7 mouse cellular contexts compared by ENCODE assay signal in the genomic region with DNA sequence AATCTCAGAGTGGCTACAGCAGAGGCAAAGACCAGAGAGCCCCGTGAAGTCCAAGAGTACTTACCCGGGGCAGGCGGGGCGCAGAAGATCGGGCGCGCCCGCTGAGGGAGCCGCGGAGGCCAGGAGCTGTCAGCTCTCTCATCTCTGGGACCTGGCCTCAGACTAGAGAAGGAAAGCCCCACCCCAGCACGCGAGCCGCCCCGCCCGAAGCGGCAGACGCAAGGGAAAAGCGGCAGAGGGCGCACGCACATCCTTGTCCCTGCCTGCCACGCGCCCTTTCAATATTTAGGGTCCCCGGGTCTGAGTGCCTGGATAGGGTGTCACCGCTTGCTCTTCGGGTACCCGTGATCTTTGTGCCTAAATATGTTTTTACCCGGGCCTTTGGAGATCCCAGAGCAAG. TPM values are rescaled to one million over a fixed set of nuclear protein-coding genes. Genes with fewer than 3 reads are reported as not detected.
DNase-seq lines count a peak whose midpoint lies in the region; ATAC-seq and TF ChIP-seq lines count a peak whose summit lies in the region.

Ahrr (minus strand) TSS at position 165 of the 400 bp plus-strand sequence.

- peak within 1 kb of the TSS; percentile 44 for H3K4me2 ChIP-seq in forebrain, embryonic 16.5 days (ENCODE audit: low read length)
- peak within 1 kb of the TSS; percentile 48 for H3K4me2 ChIP-seq in hindbrain, embryonic 11.5 days (replicated peaks; ENCODE audit: low read depth, low read length)
- H3K4me2 ChIP-seq in limb, embryonic 13.5 days (replicated peaks): peak within 1 kb of the TSS; percentile 65
- H3K4me2 ChIP-seq in midbrain, embryonic 11.5 days: peak within 1 kb of the TSS; percentile 43
- peak within 1 kb of the TSS; percentile 39 for H3K4me2 ChIP-seq in stomach, postnatal 0 days (replicated peaks; ENCODE audit: low read depth)

- H3K27me3 ChIP-seq in forebrain, embryonic 16.5 days (replicated peaks; ENCODE audit: control insufficient read depth, insufficient read depth, low read length): peaks cover 2% of the 10 kb centered on the region; the same call in 1 of the 2 replicates
- H3K27me3 ChIP-seq in hindbrain, embryonic 11.5 days (ENCODE audit: control insufficient read depth, insufficient read depth, low read length): peaks cover 3% of the 10 kb centered on the region
- H3K27me3 ChIP-seq in limb, embryonic 13.5 days: peaks cover 35% of the 10 kb centered on the region
- H3K27me3 ChIP-seq in midbrain, embryonic 11.5 days (ENCODE audit: control insufficient read depth, insufficient read depth, low read length): peaks cover 8% of the 10 kb centered on the region
- H3K27me3 ChIP-seq in stomach, postnatal 0 days (ENCODE audit: control insufficient read depth, insufficient read depth, low read length): no peaks in the 10 kb centered on the region

- DNase-seq in Muller cell, postnatal 12 days (ENCODE audit: inconsistent ontology term): peak; percentile 57
- DNase-seq in adrenal gland, postnatal 4 days (ENCODE audit: low spot score in 2 of 2): peak; percentile 12 to 18
- DNase-seq in hindbrain, embryonic 11.5 days (ENCODE audit: low spot score): peak; percentile 71
- peak; percentile 88 for DNase-seq in midbrain, embryonic 11.5 days (ENCODE audit: low spot score, missing footprints)
- peak; percentile 67 for DNase-seq in stomach, postnatal 0 days (ENCODE audit: low spot score)

- H3K36me3 ChIP-seq in forebrain, embryonic 16.5 days (ENCODE audit: control insufficient read depth, insufficient read depth): no peaks in the 10 kb centered on the region
- H3K36me3 ChIP-seq in hindbrain, embryonic 11.5 days (ENCODE audit: control insufficient read depth, insufficient read depth, low read length): no peaks in the 10 kb centered on the region
- no peaks in the 10 kb centered on the region for H3K36me3 ChIP-seq in limb, embryonic 13.5 days
- H3K36me3 ChIP-seq in midbrain, embryonic 11.5 days (ENCODE audit: control insufficient read depth, insufficient read depth, low read length): no peaks in the 10 kb centered on the region
- H3K36me3 ChIP-seq in stomach, postnatal 0 days (ENCODE audit: control insufficient read depth, insufficient read depth, low read length): no peaks in the 10 kb centered on the region

- peaks cover 6% of the 10 kb centered on the region for H3K4me1 ChIP-seq in forebrain, embryonic 16.5 days (replicated peaks; ENCODE audit: control insufficient read depth, insufficient read depth, low read length)
- no peaks in the 10 kb centered on the region for H3K4me1 ChIP-seq in hindbrain, embryonic 11.5 days (replicated peaks; ENCODE audit: control insufficient read depth, insufficient read depth, low read length)
- H3K4me1 ChIP-seq in limb, embryonic 13.5 days: 0 out of 2 replicates have a peak, but pooled peaks cover 7% of the 10 kb centered on the region
- no peaks in the 10 kb centered on the region for H3K4me1 ChIP-seq in midbrain, embryonic 11.5 days (ENCODE audit: control insufficient read depth, insufficient read depth, low read length)
- 0 out of 2 replicates have a peak, but pooled peaks cover 3% of the 10 kb centered on the region for H3K4me1 ChIP-seq in stomach, postnatal 0 days (replicated peaks; ENCODE audit: control insufficient read depth, insufficient read depth)

- H3K27ac ChIP-seq in forebrain, embryonic 16.5 days (ENCODE audit: low read length): no peak within 1 kb of the TSS
- no peak within 1 kb of the TSS for H3K27ac ChIP-seq in hindbrain, embryonic 11.5 days (ENCODE audit: low read depth, low read length)
- H3K27ac ChIP-seq in limb, embryonic 13.5 days: no peak within 1 kb of the TSS
- no peak within 1 kb of the TSS for H3K27ac ChIP-seq in midbrain, embryonic 11.5 days (ENCODE audit: low read depth, low read length)
- no peak within 1 kb of the TSS for H3K27ac ChIP-seq in stomach, postnatal 0 days (replicated peaks)

- WGBS in forebrain, embryonic 16.5 days: under 1% methylated on average over 27 of the region's 27 CpGs
- 1% methylated on average over 27 of the region's 27 CpGs for WGBS in hindbrain, embryonic 11.5 days
- WGBS in limb, embryonic 13.5 days: under 1% methylated on average over 27 of the region's 27 CpGs
- WGBS in midbrain, embryonic 11.5 days: under 1% methylated on average over 26 of the region's 27 CpGs
- WGBS in stomach, postnatal 0 days: 0% methylated on average over 27 of the region's 27 CpGs

- ATAC-seq in forebrain, embryonic 16.5 days: peak; percentile 64
- peak; percentile 61 for ATAC-seq in hindbrain, embryonic 11.5 days (ENCODE audit: low FRiP score)
- ATAC-seq in limb, embryonic 13.5 days (ENCODE audit: low FRiP score, low read depth): peak; percentile 28; the same call in 1 of the 2 replicates
- ATAC-seq in midbrain, embryonic 11.5 days (ENCODE audit: low FRiP score): peak; percentile 82
- peak; percentile 47; the same call in 1 of the 2 replicates for ATAC-seq in stomach, postnatal 0 days (ENCODE audit: low FRiP score, low TSS enrichment)

- TF ChIP-seq CTCF in stomach, postnatal 0 days (IDR thresholded peaks at IDR 0.05; ENCODE audit: low read depth): peak; percentile 67

- H3K9ac ChIP-seq in forebrain, embryonic 16.5 days (replicated peaks; ENCODE audit: low read depth, low read length): peak within 1 kb of the TSS; percentile 54
- peak within 1 kb of the TSS; percentile 41; the same call in 1 of the 2 replicates for H3K9ac ChIP-seq in hindbrain, embryonic 11.5 days (ENCODE audit: low read depth, low read length)
- peak within 1 kb of the TSS; percentile 59 for H3K9ac ChIP-seq in limb, embryonic 13.5 days
- 0 out of 2 replicates have a peak within 1 kb of the TSS, but pooled peaks have one; percentile 4 for H3K9ac ChIP-seq in midbrain, embryonic 11.5 days (ENCODE audit: low read length)
- peak within 1 kb of the TSS; percentile 35; the same call in 1 of the 2 replicates for H3K9ac ChIP-seq in stomach, postnatal 0 days (ENCODE audit: low read length)

- no peak for TF ChIP-seq EP300 in stomach, postnatal 0 days (optimal IDR thresholded peaks at IDR 0.05)

- peak within 1 kb of the TSS; percentile 31 for H3K4me3 ChIP-seq in forebrain, embryonic 16.5 days (replicated peaks; ENCODE audit: low read length)
- peak within 1 kb of the TSS; percentile 15; the same call in 1 of the 2 replicates for H3K4me3 ChIP-seq in hindbrain, embryonic 11.5 days (ENCODE audit: low read depth, low read length)
- H3K4me3 ChIP-seq in limb, embryonic 13.5 days: peak within 1 kb of the TSS; percentile 32
- H3K4me3 ChIP-seq in midbrain, embryonic 11.5 days (ENCODE audit: low read depth, low read length): peak within 1 kb of the TSS; percentile 6; the same call in 1 of the 2 replicates
- H3K4me3 ChIP-seq in stomach, postnatal 0 days (ENCODE audit: low read depth, low read length): peak within 1 kb of the TSS; percentile 20; the same call in 1 of the 2 replicates

- no peaks in the 10 kb centered on the region for H3K9me3 ChIP-seq in forebrain, embryonic 16.5 days (ENCODE audit: control insufficient read depth, low read length)
- H3K9me3 ChIP-seq in hindbrain, embryonic 11.5 days (ENCODE audit: control insufficient read depth, low read length): no peaks in the 10 kb centered on the region
- H3K9me3 ChIP-seq in limb, embryonic 13.5 days: no peaks in the 10 kb centered on the region
- no peaks in the 10 kb centered on the region for H3K9me3 ChIP-seq in midbrain, embryonic 11.5 days (ENCODE audit: control insufficient read depth, low read length)
- no peaks in the 10 kb centered on the region for H3K9me3 ChIP-seq in stomach, postnatal 0 days (ENCODE audit: control insufficient read depth, low read length)

RNA-seq across cellular contexts. Expression of gene Ahrr, which starts in this region (rescaled TPM):
- total RNA-seq in adrenal gland, postnatal 4 days (2021): 1 to 10 TPM; 2.3 to 2.4 TPM
- polyA plus RNA-seq in forebrain, embryonic 16.5 days (2015; fragmentation: Nextera tagmentation; extraction: Ambion mirVana): 1.2 and 1.4 TPM in 2 replicates
- polyA plus RNA-seq in hindbrain, embryonic 11.5 days (2014; fragmentation: Nextera tagmentation; extraction: Ambion mirVana): 1.4 and 1.5 TPM in 2 replicates
- polyA plus RNA-seq in limb, embryonic 13.5 days (2015; fragmentation: Nextera tagmentation; extraction: Ambion mirVana): 1.1 and 1.3 TPM in 2 replicates
- polyA plus RNA-seq in midbrain, embryonic 11.5 days (2014; fragmentation: Nextera tagmentation; extraction: Ambion mirVana): 1.4 and 1.5 TPM in 2 replicates
- 0.47 and 0.53 TPM in 2 replicates for polyA plus RNA-seq in stomach, postnatal 0 days (2015; fragmentation: Nextera tagmentation; extraction: Ambion mirVana)

Comparison
In these comparisons a context has a peak if more than half of its experiments do, and no peak if none do; other contexts are left out.
1. Peak in DNase-seq, ATAC-seq, H3K4me3 ChIP-seq, H3K9ac ChIP-seq and H3K4me2 ChIP-seq in stomach, postnatal 0 days; RNA of the gene not detected or under 1 TPM.
2. DNase-seq: peak in every context shown above with its lines; median percentile 88 in midbrain, embryonic 11.5 days; 71 in hindbrain, embryonic 11.5 days; 67 in stomach, postnatal 0 days; 57 in Muller cell, postnatal 12 days; 15 in adrenal gland, postnatal 4 days.
3. ATAC-seq: peak in every context shown above with its lines; median percentile 82 in midbrain, embryonic 11.5 days; 64 in forebrain, embryonic 16.5 days; 61 in hindbrain, embryonic 11.5 days; 47 in stomach, postnatal 0 days; 28 in limb, embryonic 13.5 days.
4. H3K9ac ChIP-seq: peak in every context shown above with its lines; median percentile 59 in limb, embryonic 13.5 days; 54 in forebrain, embryonic 16.5 days; 41 in hindbrain, embryonic 11.5 days; 35 in stomach, postnatal 0 days; 4 in midbrain, embryonic 11.5 days.